Mouse (Mus musculus): ENCODE results near the gene Olfr960.

The Olfr960 gene

GRCm38 (mm10) chr9:39621073-39621472 is at the start of gene Olfr960:
Olfr960 (plus strand) TSS chr9:39621373.
- no peak for DNase-seq

GRCm38 (mm10) chr9:39575469-39575868 is 45.7 kb upstream of the Olfr960 start, which contains the start of gene Olfr959:
Olfr959 (minus strand) TSS chr9:39575569.
- no peak for DNase-seq

GRCm38 (mm10) chr9:39577050-39577449 is 44.1 kb upstream of the Olfr960 start:
- DNase-seq, result no peak

- DNase-seq, result no peak
These were observed 18.4 kb upstream of the Olfr960 start for GRCm38 (mm10) chr9:39602536-39603332.

- no peak for DNase-seq
These were observed 17.8 kb upstream of the Olfr960 start for GRCm38 (mm10) chr9:39603333-39603845.

GRCm38 (mm10) chr9:39603999-39604453 is 17.1 kb upstream of the Olfr960 start, which contains the start of gene AW551984:
AW551984 (minus strand) TSS chr9:39604403.
- DNase-seq, result no peak

GRCm38 (mm10) chr9:39608497-39608896 is 12.7 kb upstream of the Olfr960 start:
- no peak for DNase-seq

GRCm38 (mm10) chr9:39610355-39610754 is 10.8 kb upstream of the Olfr960 start, which contains the start of gene Olfr148:
Olfr148 (plus strand) TSS chr9:39610655.
- DNase-seq, result no peak

- DNase-seq, result no peak
These were observed 9.2 kb upstream of the Olfr960 start for GRCm38 (mm10) chr9:39611953-39612352.

GRCm38 (mm10) chr9:39623783-39624182 is 2.6 kb downstream of the Olfr960 start:
- DNase-seq, result no peak

GRCm38 (mm10) chr9:39624711-39625110 is 3.5 kb downstream of the Olfr960 start:
- DNase-seq, result no peak

GRCm38 (mm10) chr9:39629069-39629468 is 7.9 kb downstream of the Olfr960 start:
- DNase-seq, result no peak

GRCm38 (mm10) chr9:39633913-39634594 is 12.9 kb downstream of the Olfr960 start:
- no peak for DNase-seq

GRCm38 (mm10) chr9:39644785-39645184 is 23.6 kb downstream of the Olfr960 start, which contains the start of gene Olfr961:
Olfr961 (plus strand) TSS chr9:39645085.
- no peak for DNase-seq

- DNase-seq, result no peak
These were observed 26.2 kb downstream of the Olfr960 start for GRCm38 (mm10) chr9:39647382-39647781.

GRCm38 (mm10) chr9:39654756-39655396 is 33.7 kb downstream of the Olfr960 start:
- DNase-seq, result no peak

- DNase-seq, result no peak
These were observed 45.7 kb downstream of the Olfr960 start, which contains the start of gene Olfr963 for GRCm38 (mm10) chr9:39666905-39667304. Olfr963 (plus strand) TSS chr9:39667205.

- DNase-seq, result no peak
These were observed 48.5 kb downstream of the Olfr960 start for GRCm38 (mm10) chr9:39669723-39670122.
